Mouse (Mus musculus) lung, adult 2 months (tissue): ENCODE data around the gene Gh.

Experiments used
- CTCF ChIP-seq: fragments of 200-500 bp; IDR thresholded peaks from 2 replicates; pipeline ENCODE4 v1.5.1; 2011; ENCODE audit warnings: mild to moderate bottlenecking, low read length, control low read depth; ENCODE audit not compliant: insufficient read depth
- POLR2A ChIP-seq: fragments of 200-500 bp; IDR thresholded peaks from 2 replicates; pipeline ENCODE4 v1.6.1; 2011; ENCODE audit warnings: low read depth, mild to moderate bottlenecking, control low read depth, low read length, borderline replicate concordance; ENCODE audit errors: extremely low read depth

GRCm38 (mm10) chr11:106302634-106303033 lies 969 bp upstream of the Gh start:
- TF ChIP-seq POLR2A (no peak), CTCF (peak; percentile 91)
